Mouse (Mus musculus): ENCODE data around the gene 6820408C15Rik. TPM values are rescaled to one million over a fixed set of nuclear protein-coding genes. Genes with fewer than 3 reads are reported as not detected.

6820408C15Rik gene
- polyA plus RNA-seq, 1 experiment from 2014 or later: 0.79 TPM

DNA sequence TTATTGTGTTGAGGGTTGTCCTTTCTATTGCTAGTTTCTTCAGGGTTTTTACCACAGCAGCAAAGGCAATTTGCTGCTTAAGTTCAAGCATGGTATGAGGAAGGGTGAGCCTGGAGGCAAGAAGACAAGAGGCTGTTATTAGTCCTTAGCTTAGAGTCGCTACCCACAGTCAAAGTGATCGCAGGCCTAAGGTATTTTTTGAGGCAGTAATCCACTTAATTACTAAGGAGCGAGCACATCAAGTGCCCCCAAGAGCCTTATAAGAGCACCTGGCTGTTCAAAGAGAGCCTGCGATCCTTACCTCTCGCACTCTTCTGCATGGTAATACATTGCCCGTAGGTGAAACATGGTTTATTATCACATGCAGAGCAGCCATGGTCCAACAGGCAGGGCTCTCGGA is 66.3 kb downstream of the 6820408C15Rik start:
- H3K27me3 ChIP-seq (replicated peaks; ENCODE audit: control insufficient read depth, insufficient read depth, low read length): no peaks in the 10 kb centered on the region
- WGBS: 89% methylated on average over 7 of the region's 7 CpGs
- no peak for ATAC-seq
- H3K4me2 ChIP-seq (ENCODE audit: low read depth, low read length): no peak overlapping the region
- no peaks in the 10 kb centered on the region for H3K36me3 ChIP-seq (ENCODE audit: control insufficient read depth, insufficient read depth, low read length)
- H3K27ac ChIP-seq (ENCODE audit: low read length): no peak overlapping the region
- H3K9me3 ChIP-seq (ENCODE audit: control insufficient read depth, low read length): no peaks in the 10 kb centered on the region
- H3K4me1 ChIP-seq (ENCODE audit: control insufficient read depth, insufficient read depth, low read length): no peaks in the 10 kb centered on the region
- no peak overlapping the region for H3K4me3 ChIP-seq (ENCODE audit: low read length)
- no peak overlapping the region for H3K9ac ChIP-seq (ENCODE audit: low read depth, low read length)

DNA sequence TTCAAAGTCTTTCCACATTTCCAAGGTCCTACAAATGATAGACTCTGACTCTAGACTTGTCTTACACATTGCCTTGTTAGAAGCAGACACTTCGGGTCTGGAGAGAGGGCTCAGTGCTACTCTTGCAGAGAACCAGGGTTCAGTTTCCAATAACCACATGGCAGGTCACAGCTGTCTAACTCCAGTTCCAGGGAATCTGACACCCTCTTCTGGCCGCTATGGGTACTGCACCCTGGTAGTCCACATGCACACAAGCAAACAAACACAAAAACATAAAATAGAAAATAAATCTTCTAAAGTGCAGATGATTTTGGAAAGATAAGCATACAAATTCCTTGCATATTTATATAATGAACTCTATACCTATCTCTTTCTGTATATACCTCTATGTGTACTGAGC is 71.6 kb downstream of the 6820408C15Rik start:
- H3K4me2 ChIP-seq (ENCODE audit: low read depth, low read length): no peak overlapping the region
- H3K9ac ChIP-seq (ENCODE audit: low read depth, low read length): no peak overlapping the region
- no peaks in the 10 kb centered on the region for H3K9me3 ChIP-seq (ENCODE audit: control insufficient read depth, low read length)
- no peak for ATAC-seq
- H3K27me3 ChIP-seq (replicated peaks; ENCODE audit: control insufficient read depth, insufficient read depth, low read length): no peaks in the 10 kb centered on the region
- no peak overlapping the region for H3K4me3 ChIP-seq (ENCODE audit: low read length)
- no peak overlapping the region for H3K27ac ChIP-seq (ENCODE audit: low read length)
- 73% methylated on average over 2 of the region's 2 CpGs for WGBS
- no peaks in the 10 kb centered on the region for H3K4me1 ChIP-seq (ENCODE audit: control insufficient read depth, insufficient read depth, low read length)
- H3K36me3 ChIP-seq (ENCODE audit: control insufficient read depth, insufficient read depth, low read length): no peaks in the 10 kb centered on the region

DNA sequence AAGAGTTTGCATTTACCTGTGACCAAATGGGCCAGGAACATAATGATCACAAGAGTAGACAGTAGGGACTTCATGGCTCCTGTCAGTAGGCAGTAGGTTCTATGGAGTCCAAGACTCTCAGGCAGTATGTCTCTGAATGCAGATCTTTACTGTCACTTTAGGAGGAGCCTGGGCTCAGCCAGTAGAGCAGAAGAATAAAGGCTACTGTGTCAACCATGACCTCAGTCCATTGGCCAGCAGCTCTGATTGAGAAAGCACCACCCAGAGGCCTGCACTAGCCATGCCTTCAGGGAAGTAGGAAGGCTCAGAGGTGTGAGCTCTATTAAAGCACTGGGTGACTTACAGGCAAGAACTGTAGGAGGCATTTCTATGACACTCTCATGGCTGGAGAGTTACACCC is 74.7 kb downstream of the 6820408C15Rik start, which contains the start of gene Defb22:
Gene Defb22 (minus strand): TSS at position 101 of the 400 bp plus-strand sequence.
- no peak within 1 kb of the TSS for H3K4me2 ChIP-seq (ENCODE audit: low read depth, low read length)
- H3K36me3 ChIP-seq (ENCODE audit: control insufficient read depth, insufficient read depth, low read length): no peaks in the 10 kb centered on the region
- H3K9ac ChIP-seq (ENCODE audit: low read depth, low read length): no peak within 1 kb of the TSS
- H3K4me1 ChIP-seq (ENCODE audit: control insufficient read depth, insufficient read depth, low read length): no peaks in the 10 kb centered on the region
- no peaks in the 10 kb centered on the region for H3K9me3 ChIP-seq (ENCODE audit: control insufficient read depth, low read length)
- no peaks in the 10 kb centered on the region for H3K27me3 ChIP-seq (replicated peaks; ENCODE audit: control insufficient read depth, insufficient read depth, low read length)
- no peak within 1 kb of the TSS for H3K27ac ChIP-seq (ENCODE audit: low read length)
- H3K4me3 ChIP-seq (ENCODE audit: low read length): no peak within 1 kb of the TSS
- no peak for ATAC-seq

DNA sequence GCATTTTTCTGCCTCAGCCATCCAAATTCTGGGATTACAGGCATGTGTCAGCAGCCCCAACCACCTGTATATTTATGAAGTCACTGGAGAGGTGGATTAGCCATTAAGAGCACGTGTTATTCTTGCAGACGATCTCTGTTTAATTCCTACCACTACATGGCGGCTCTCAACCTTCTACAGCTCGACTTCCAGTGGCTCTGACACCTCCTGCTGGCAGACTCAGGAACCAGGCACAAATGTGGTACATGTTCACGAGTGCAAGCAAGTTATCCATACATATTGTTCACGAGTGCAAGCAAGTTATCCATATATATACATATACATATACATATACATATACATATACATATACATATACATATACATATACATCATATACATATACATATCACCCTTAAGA is 77.8 kb downstream of the 6820408C15Rik start:
- H3K27me3 ChIP-seq (replicated peaks; ENCODE audit: control insufficient read depth, insufficient read depth, low read length): no peaks in the 10 kb centered on the region
- H3K9ac ChIP-seq (ENCODE audit: low read depth, low read length): no peak overlapping the region
- H3K27ac ChIP-seq (ENCODE audit: low read length): no peak overlapping the region
- H3K4me2 ChIP-seq (ENCODE audit: low read depth, low read length): no peak overlapping the region
- H3K4me3 ChIP-seq (ENCODE audit: low read length): no peak overlapping the region
- H3K36me3 ChIP-seq (ENCODE audit: control insufficient read depth, insufficient read depth, low read length): no peaks in the 10 kb centered on the region
- no peaks in the 10 kb centered on the region for H3K4me1 ChIP-seq (ENCODE audit: control insufficient read depth, insufficient read depth, low read length)
- ATAC-seq: no peak
- no peaks in the 10 kb centered on the region for H3K9me3 ChIP-seq (ENCODE audit: control insufficient read depth, low read length)
- WGBS: 75% methylated on average over 6 of the region's 6 CpGs

Other genes starting within 250 kb of the 6820408C15Rik start
- 72.6 and 81.1 TPM in 2 replicates for gene Csnk2a1, start 188.7 kb upstream of the 6820408C15Rik start, polyA plus RNA-seq (2015; fragmentation: Nextera tagmentation; extraction: Ambion mirVana)
- 35.8 and 37.7 TPM in 2 replicates for gene Tbc1d20, start 121.8 kb upstream of the 6820408C15Rik start, polyA plus RNA-seq (2015; fragmentation: Nextera tagmentation; extraction: Ambion mirVana)
- 82.5 and 83.2 TPM in 2 replicates for gene Rbck1, start 82.9 kb upstream of the 6820408C15Rik start, polyA plus RNA-seq (2015; fragmentation: Nextera tagmentation; extraction: Ambion mirVana)
- 4.4 and 7.1 TPM in 2 replicates for gene Trib3, start 71.6 kb upstream of the 6820408C15Rik start, polyA plus RNA-seq (2015; fragmentation: Nextera tagmentation; extraction: Ambion mirVana)
- 2.5 and 2.7 TPM in 2 replicates for gene Nrsn2, start 38.9 kb upstream of the 6820408C15Rik start, polyA plus RNA-seq (2015; fragmentation: Nextera tagmentation; extraction: Ambion mirVana)
- gene Sox12, start 17.5 kb upstream of the 6820408C15Rik start, polyA plus RNA-seq (2015; fragmentation: Nextera tagmentation; extraction: Ambion mirVana): 3.5 and 3.6 TPM in 2 replicates
- gene Zcchc3, start 560 bp upstream of the 6820408C15Rik start, polyA plus RNA-seq (2015; fragmentation: Nextera tagmentation; extraction: Ambion mirVana): 20.7 and 21.2 TPM in 2 replicates
- not detected in 2 replicates for gene Defb23, start 49.0 kb downstream of the 6820408C15Rik start, polyA plus RNA-seq (2015; fragmentation: Nextera tagmentation; extraction: Ambion mirVana)
- gene Defb20, start 61.5 kb downstream of the 6820408C15Rik start, polyA plus RNA-seq (2015; fragmentation: Nextera tagmentation; extraction: Ambion mirVana): not detected in 2 replicates
- not detected in 2 replicates for gene Defb22, start 74.6 kb downstream of the 6820408C15Rik start, polyA plus RNA-seq (2015; fragmentation: Nextera tagmentation; extraction: Ambion mirVana)
- gene Defb26, start 96.1 kb downstream of the 6820408C15Rik start, polyA plus RNA-seq (2015; fragmentation: Nextera tagmentation; extraction: Ambion mirVana): not detected in 2 replicates
- not detected in 2 replicates for gene Defb28, start 102.7 kb downstream of the 6820408C15Rik start, polyA plus RNA-seq (2015; fragmentation: Nextera tagmentation; extraction: Ambion mirVana)
- gene Defb29, start 124.5 kb downstream of the 6820408C15Rik start, polyA plus RNA-seq (2015; fragmentation: Nextera tagmentation; extraction: Ambion mirVana): not detected in 2 replicates
- gene Gm17416, start 153.8 kb downstream of the 6820408C15Rik start, polyA plus RNA-seq (2015; fragmentation: Nextera tagmentation; extraction: Ambion mirVana): not detected in 2 replicates
- not detected in 2 replicates for gene Defb21, start 157.2 kb downstream of the 6820408C15Rik start, polyA plus RNA-seq (2015; fragmentation: Nextera tagmentation; extraction: Ambion mirVana)
- gene Defb19, start 164.7 kb downstream of the 6820408C15Rik start, polyA plus RNA-seq (2015; fragmentation: Nextera tagmentation; extraction: Ambion mirVana): not detected in 2 replicates
- not detected in 2 replicates for gene Defb45, start 183.8 kb downstream of the 6820408C15Rik start, polyA plus RNA-seq (2015; fragmentation: Nextera tagmentation; extraction: Ambion mirVana)
- gene Defb36, start 188.7 kb downstream of the 6820408C15Rik start, polyA plus RNA-seq (2015; fragmentation: Nextera tagmentation; extraction: Ambion mirVana): not detected in 2 replicates
- gene Defb25, start 207.5 kb downstream of the 6820408C15Rik start, polyA plus RNA-seq (2015; fragmentation: Nextera tagmentation; extraction: Ambion mirVana): 0.61 and 1.5 TPM in 2 replicates
- gene Rem1, start 211.4 kb downstream of the 6820408C15Rik start, polyA plus RNA-seq (2015; fragmentation: Nextera tagmentation; extraction: Ambion mirVana): 9.4 and 10.2 TPM in 2 replicates